Mouse (Mus musculus) embryonic facial prominence, embryonic 13.5 days (tissue): ENCODE measurements around the gene Ptpre. TPM values are rescaled to one million over a fixed set of nuclear protein-coding genes. Genes with fewer than 3 reads are reported as not detected.

Experiments used
- ATAC-seq: fragments of 200-750 bp; cut with Nextera tagmentation; 2 replicates; pipeline ENCODE4 v1.8.0; 2017; ENCODE audit warnings: low read depth; ENCODE audit not compliant: insufficient number of reproducible peaks, insufficient read depth, low FRiP score, low TSS enrichment
- H3K27ac ChIP-seq: fragments of 300-500 bp; sonication (generic); 2 replicates; pipeline ENCODE4 v1.5.1; 2015; ENCODE audit warnings: moderate library complexity, mild to moderate bottlenecking, inconsistent platforms
- H3K27me3 ChIP-seq: fragments of 300-500 bp; sonication (generic); 2 replicates; pipeline ENCODE4 v1.6.1; 2015; ENCODE audit warnings: mild to moderate bottlenecking, inconsistent platforms
- H3K36me3 ChIP-seq: fragments of 300-500 bp; sonication (generic); 2 replicates; pipeline ENCODE4 v1.6.1; 2015; ENCODE audit warnings: mild to moderate bottlenecking, inconsistent platforms
- H3K4me1 ChIP-seq: fragments of 300-500 bp; sonication (generic); 2 replicates; pipeline ENCODE4 v1.6.1; 2015; ENCODE audit warnings: inconsistent platforms
- H3K4me2 ChIP-seq: fragments of 300-500 bp; sonication (generic); 2 replicates; pipeline ENCODE4 v1.6.1; 2015; ENCODE audit warnings: moderate library complexity, mild to moderate bottlenecking, inconsistent platforms
- H3K4me3 ChIP-seq: fragments of 300-500 bp; sonication (generic); 2 replicates; pipeline ENCODE4 v1.5.1; 2015; ENCODE audit warnings: mild to moderate bottlenecking, inconsistent platforms
- H3K9ac ChIP-seq: fragments of 300-500 bp; sonication (generic); 2 replicates; pipeline ENCODE4 v1.6.1; 2015; ENCODE audit warnings: mild to moderate bottlenecking, inconsistent platforms
- H3K9me3 ChIP-seq: fragments of 300-500 bp; sonication (generic); 2 replicates; pipeline ENCODE4 v1.6.1; 2016; ENCODE audit warnings: inconsistent platforms
- WGBS: fragments of 180-500 bp; shearing (Covaris S2); methylation state at CpG from one replicate; pipeline ENCODE4 v1.1.7; 2015; ENCODE audit warnings: mixed read lengths; 5-methylcytosine and 5-hydroxymethylcytosine counted together
- polyA plus RNA-seq: library from polyadenylated mRNA; unstranded; fragments of >200 nt; fragmentation: Nextera tagmentation; extraction: Ambion mirVana; gene quantifications from 2 replicates; pipeline ENCODE4 v1.2.1, GENCODE M21; 2015

The Ptpre gene
- polyA plus RNA-seq, 1 experiment from 2014 or later = 5.3 TPM

- Histone ChIP-seq H3K4me2 (peak overlapping the region; percentile 27), H3K4me1 (peaks cover 55% of the 10 kb centered on the region), H3K36me3 (no peaks in the 10 kb centered on the region), H3K9me3 (no peaks in the 10 kb centered on the region), H3K9ac (no peak overlapping the region), H3K4me3 (no peak overlapping the region), H3K27me3 (no peaks in the 10 kb centered on the region), H3K27ac (peak overlapping the region; percentile 41)
- ATAC-seq = peak; percentile 67
- WGBS = 36% methylated on average over 9 of the region's 9 CpGs
Measured at GRCm38 (mm10) chr7:135597006-135597405, 59.7 kb downstream of the Ptpre start.

GRCm38 (mm10) chr7:135597604-135598289, 60.5 kb downstream of the Ptpre start:
- Histone ChIP-seq H3K4me2 (no peak overlapping the region), H3K27me3 (no peaks in the 10 kb centered on the region), H3K4me3 (no peak overlapping the region), H3K4me1 (peaks cover 55% of the 10 kb centered on the region), H3K27ac (peak overlapping the region; percentile 41), H3K36me3 (no peaks in the 10 kb centered on the region), H3K9ac (0 out of 2 replicates have a peak overlapping the region, but pooled peaks have one; percentile 11), H3K9me3 (no peaks in the 10 kb centered on the region)
- no peak for ATAC-seq
- 40% methylated on average over 12 of the region's 12 CpGs for WGBS

- Histone ChIP-seq H3K9ac (0 out of 2 replicates have a peak overlapping the region, but pooled peaks have one; percentile 11), H3K27me3 (no peaks in the 10 kb centered on the region), H3K4me1 (peaks cover 55% of the 10 kb centered on the region), H3K27ac (peak overlapping the region; percentile 41), H3K9me3 (no peaks in the 10 kb centered on the region), H3K4me3 (no peak overlapping the region), H3K36me3 (no peaks in the 10 kb centered on the region), H3K4me2 (no peak overlapping the region)
- 56% methylated on average over 7 of the region's 7 CpGs for WGBS
- ATAC-seq = no peak
Measured at GRCm38 (mm10) chr7:135598303-135598855, 61.1 kb downstream of the Ptpre start.

- 38% methylated on average over 3 of the region's 3 CpGs for WGBS
- no peak for ATAC-seq
Measured at GRCm38 (mm10) chr7:135600076-135600475, 62.8 kb downstream of the Ptpre start.

GRCm38 (mm10) chr7:135601607-135602006, 64.3 kb downstream of the Ptpre start:
- H3K9me3 ChIP-seq = no peaks in the 10 kb centered on the region
- H3K9ac ChIP-seq = no peak overlapping the region
- no peaks in the 10 kb centered on the region for H3K36me3 ChIP-seq
- ATAC-seq = no peak
- peaks cover 35% of the 10 kb centered on the region for H3K4me1 ChIP-seq
- no peaks in the 10 kb centered on the region for H3K27me3 ChIP-seq
- no peak overlapping the region for H3K4me2 ChIP-seq
- H3K4me3 ChIP-seq = no peak overlapping the region
- WGBS = 81% methylated on average over 8 of the region's 8 CpGs
- H3K27ac ChIP-seq = no peak overlapping the region

More at GRCm38 (mm10) chr7:135600076-135600475, 62.8 kb downstream of the Ptpre start:
- Histone ChIP-seq H3K27me3 (no peaks in the 10 kb centered on the region), H3K4me1 (peaks cover 50% of the 10 kb centered on the region), H3K27ac (no peak overlapping the region), H3K36me3 (no peaks in the 10 kb centered on the region), H3K4me3 (no peak overlapping the region), H3K9ac (no peak overlapping the region), H3K4me2 (no peak overlapping the region), H3K9me3 (no peaks in the 10 kb centered on the region)

GRCm38 (mm10) chr7:135602265-135602664, 65.0 kb downstream of the Ptpre start:
- Histone ChIP-seq H3K4me2 (no peak overlapping the region), H3K9me3 (no peaks in the 10 kb centered on the region), H3K27me3 (no peaks in the 10 kb centered on the region), H3K4me3 (no peak overlapping the region), H3K27ac (no peak overlapping the region), H3K4me1 (peaks cover 28% of the 10 kb centered on the region), H3K9ac (no peak overlapping the region), H3K36me3 (no peaks in the 10 kb centered on the region)
- 90% methylated on average over 6 of the region's 6 CpGs for WGBS
- ATAC-seq = no peak

GRCm38 (mm10) chr7:135602881-135603523, 65.7 kb downstream of the Ptpre start:
- no peak overlapping the region for H3K4me2 ChIP-seq
- no peaks in the 10 kb centered on the region for H3K27me3 ChIP-seq
- H3K27ac ChIP-seq = no peak overlapping the region
- no peaks in the 10 kb centered on the region for H3K36me3 ChIP-seq
- WGBS = 56% methylated on average over 5 of the region's 5 CpGs
- H3K9me3 ChIP-seq = no peaks in the 10 kb centered on the region
- no peak for ATAC-seq
- peaks cover 21% of the 10 kb centered on the region for H3K4me1 ChIP-seq
- H3K9ac ChIP-seq = no peak overlapping the region
- no peak overlapping the region for H3K4me3 ChIP-seq

GRCm38 (mm10) chr7:135605002-135605803, 67.9 kb downstream of the Ptpre start:
- 0 out of 2 replicates have a peak, but pooled peaks have one; percentile 10 for ATAC-seq
- no peaks in the 10 kb centered on the region for H3K36me3 ChIP-seq
- 64% methylated on average over 15 of the region's 15 CpGs for WGBS

GRCm38 (mm10) chr7:135605804-135606072, 68.5 kb downstream of the Ptpre start:
- Histone ChIP-seq H3K4me2 (no peak overlapping the region), H3K9ac (no peak overlapping the region), H3K36me3 (no peaks in the 10 kb centered on the region), H3K9me3 (no peaks in the 10 kb centered on the region), H3K4me1 (peaks cover 14% of the 10 kb centered on the region), H3K27ac (no peak overlapping the region), H3K4me3 (no peak overlapping the region), H3K27me3 (no peaks in the 10 kb centered on the region)
- WGBS = 75% methylated on average over 6 of the region's 6 CpGs
- no peak for ATAC-seq

More at GRCm38 (mm10) chr7:135605002-135605803, 67.9 kb downstream of the Ptpre start:
- Histone ChIP-seq H3K4me1 (peaks cover 13% of the 10 kb centered on the region), H3K27me3 (no peaks in the 10 kb centered on the region), H3K4me2 (no peak overlapping the region), H3K4me3 (no peak overlapping the region), H3K27ac (0 out of 2 replicates have a peak overlapping the region, but pooled peaks have one; percentile 2), H3K9ac (no peak overlapping the region), H3K9me3 (no peaks in the 10 kb centered on the region)

- Histone ChIP-seq H3K27me3 (peaks cover 6% of the 10 kb centered on the region; the same call in 1 of the 2 replicates), H3K36me3 (no peaks in the 10 kb centered on the region), H3K27ac (no peak overlapping the region), H3K4me1 (peaks cover 19% of the 10 kb centered on the region), H3K4me2 (no peak overlapping the region), H3K9me3 (no peaks in the 10 kb centered on the region), H3K9ac (no peak overlapping the region), H3K4me3 (no peak overlapping the region)
- no peak for ATAC-seq
- WGBS = 86% methylated on average over 4 of the region's 4 CpGs
Measured at GRCm38 (mm10) chr7:135608208-135608607, 70.9 kb downstream of the Ptpre start.

GRCm38 (mm10) chr7:135609028-135609427, 71.7 kb downstream of the Ptpre start:
- 60% methylated on average over 3 of the region's 3 CpGs for WGBS
- no peak overlapping the region for H3K4me2 ChIP-seq
- no peaks in the 10 kb centered on the region for H3K9me3 ChIP-seq
- H3K27ac ChIP-seq = no peak overlapping the region
- ATAC-seq = no peak
- H3K4me3 ChIP-seq = no peak overlapping the region
- H3K4me1 ChIP-seq = peaks cover 19% of the 10 kb centered on the region
- no peak overlapping the region for H3K9ac ChIP-seq
- peaks cover 6% of the 10 kb centered on the region; the same call in 1 of the 2 replicates for H3K27me3 ChIP-seq
- no peaks in the 10 kb centered on the region for H3K36me3 ChIP-seq
